Mouse (Mus musculus) mesoderm, embryonic 11.5 days (tissue): ENCODE data around the gene Gstm1.
"Not testable (repeated sequence)": the region's sequence is repeated elsewhere in the genome, so short reads cannot be mapped to it uniquely, and the experiment has no call there.

Experiments
- DNase-seq: peaks from one replicate; pipeline ENCODE4 v3.0.0-alpha.2; 2012; ENCODE audit warnings: low read depth, low spot score

The Gstm1 gene

GRCm38 (mm10) chr3:108017473-108018189, at the start of gene Gstm1:
Gene Gstm1 (minus strand): TSS chr3:108017973.
- peak; percentile 97 for DNase-seq

- no peak for DNase-seq
Observed at GRCm38 (mm10) chr3:108067370-108067934, 49.7 kb upstream of the Gstm1 start.

- no peak for DNase-seq
Observed at GRCm38 (mm10) chr3:108065551-108065950, 47.8 kb upstream of the Gstm1 start.

GRCm38 (mm10) chr3:108064672-108065071, 46.9 kb upstream of the Gstm1 start:
- no peak for DNase-seq

GRCm38 (mm10) chr3:108062648-108063047, 44.9 kb upstream of the Gstm1 start:
- DNase-seq, result no peak

- peak; percentile 77 for DNase-seq
Observed at GRCm38 (mm10) chr3:108061420-108061819, 43.6 kb upstream of the Gstm1 start.

GRCm38 (mm10) chr3:108050493-108050892, 32.7 kb upstream of the Gstm1 start:
- DNase-seq, result no peak

- DNase-seq, result no peak
Observed at GRCm38 (mm10) chr3:108048306-108048705, 30.5 kb upstream of the Gstm1 start.

- DNase-seq, result no peak
Observed at GRCm38 (mm10) chr3:108046944-108047655, 29.3 kb upstream of the Gstm1 start.

GRCm38 (mm10) chr3:108044394-108045140, 26.8 kb upstream of the Gstm1 start, which contains the start of gene Gstm4:
Gene Gstm4 (minus strand): TSS chr3:108044894.
- peak; percentile 81 for DNase-seq

- no peak for DNase-seq
Observed at GRCm38 (mm10) chr3:108033156-108033555, 15.4 kb upstream of the Gstm1 start.

- no peak for DNase-seq
Observed at GRCm38 (mm10) chr3:108032113-108032512, 14.3 kb upstream of the Gstm1 start.

- DNase-seq, result no peak
Observed at GRCm38 (mm10) chr3:108028641-108029365, 11.0 kb upstream of the Gstm1 start.

GRCm38 (mm10) chr3:108026597-108026996, 8.8 kb upstream of the Gstm1 start:
- DNase-seq, result no peak

- DNase-seq, result no peak
Observed at GRCm38 (mm10) chr3:108026049-108026448, 8.3 kb upstream of the Gstm1 start.

- DNase-seq, result no peak
Observed at GRCm38 (mm10) chr3:108025318-108025717, 7.5 kb upstream of the Gstm1 start.

- no peak for DNase-seq
Observed at GRCm38 (mm10) chr3:108022650-108023049, 4.9 kb upstream of the Gstm1 start.

- not testable (repeated sequence) for DNase-seq
Observed at GRCm38 (mm10) chr3:108020351-108021022, 2.7 kb upstream of the Gstm1 start.

- not testable (repeated sequence) for DNase-seq
Observed at GRCm38 (mm10) chr3:108019226-108019625, 1.5 kb upstream of the Gstm1 start.

GRCm38 (mm10) chr3:108018190-108018820, 532 bp upstream of the Gstm1 start:
- no peak for DNase-seq
